Mouse (Mus musculus) thymus, adult 2 months (tissue): ENCODE data around the gene Hsd17b3.

Experiments used
- CTCF ChIP-seq: fragments of 200-500 bp; IDR thresholded peaks from 2 replicates; pipeline ENCODE4 v1.5.1; 2012; ENCODE audit warnings: mild to moderate bottlenecking, control low read depth, low read length, moderate library complexity, borderline replicate concordance; ENCODE audit not compliant: control insufficient read depth, poor library complexity, insufficient read depth; ENCODE audit errors: extremely low read depth
- POLR2A ChIP-seq: fragments of 200-500 bp; IDR thresholded peaks from 2 replicates; pipeline ENCODE4 v1.6.1; 2012; ENCODE audit warnings: mild to moderate bottlenecking, low read length, control low read depth, moderate library complexity; ENCODE audit not compliant: control insufficient read depth, poor library complexity, insufficient read depth; ENCODE audit errors: extremely low read depth

DNA sequence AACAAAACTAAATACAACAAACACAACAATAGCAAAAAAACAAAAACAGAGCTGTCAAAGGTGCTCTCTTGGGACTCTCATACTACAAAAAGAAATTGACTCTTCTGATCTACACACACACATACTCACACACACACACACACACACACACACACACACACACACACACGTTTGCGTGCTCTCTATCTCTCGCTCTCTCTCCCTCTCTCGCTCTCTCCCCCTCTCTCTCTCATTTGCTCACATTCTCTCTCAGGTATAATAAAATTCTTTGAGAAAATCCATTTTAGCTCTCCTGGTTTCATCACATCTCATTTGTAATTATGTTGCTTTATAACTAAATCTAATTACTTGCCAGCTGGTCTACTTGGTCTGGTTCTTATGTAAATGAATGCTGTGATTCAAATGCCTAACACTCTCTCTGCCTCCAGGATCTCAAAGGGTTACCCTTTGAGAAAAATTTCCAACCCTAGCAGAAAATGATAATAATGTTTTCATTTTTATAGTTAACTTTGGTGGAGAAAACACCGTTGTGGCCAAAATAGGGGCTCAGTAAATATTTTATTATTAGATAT is 28.0 kb downstream of the Hsd17b3 start:
- TF ChIP-seq CTCF, result no peak
- TF ChIP-seq POLR2A, result no peak
